Mouse (Mus musculus) regulatory T cell (primary cell): Measurements from ENCODE around the gene Gm28891.
"Not testable (repeated sequence)": the region's sequence is repeated elsewhere in the genome, so short reads cannot be mapped to it uniquely, and the experiment has no call there.

Source experiments
- in situ Hi-C: fragments of 300-600 bp; cut with MboI, MseI; formaldehyde crosslinking; loops from one replicate; pipeline ENCODE4 v1.15.1; 2025; ENCODE audit warnings: high pct_unique_total_duplicates

Gene Gm28891

GRCm38 (mm10) chrY:60240902-60241301, at the start of gene Gm28891:
TSS of gene Gm28891 (plus strand) at chrY:60241202.
- in situ Hi-C loops, result not testable (repeated sequence)
